Mouse (Mus musculus) MEL (cell line): Measurements from ENCODE around the gene Grn.

ENCODE experiments used
- CTCF ChIP-seq, 3 experiments: IDR thresholded peaks in 2 of 3; conservative IDR thresholded peaks in 1 of 3; 2 replicates each; pipeline ENCODE4 v1.5.1; 2011 to 2012; ENCODE audit warnings: low read length in 3 of 3, low read depth in 2 of 3, mild to moderate bottlenecking in 2 of 3, improper control_type of control experiment in 1 of 3, inconsistent platforms in 1 of 3, mixed read lengths in 1 of 3, moderate library complexity in 1 of 3; ENCODE audit not compliant: control insufficient read depth in 1 of 3, insufficient read depth in 1 of 3, poor library complexity in 1 of 3, severe bottlenecking in 1 of 3
- EP300 ChIP-seq, 2 experiments: IDR thresholded peaks; 2 replicates each; pipeline ENCODE4 v1.6.1; 2011; ENCODE audit warnings: improper control_type of control experiment in 2 of 2, low read length in 2 of 2, low read depth in 1 of 2, mild to moderate bottlenecking in 1 of 2
- GABPA ChIP-seq: IDR thresholded peaks from 2 replicates; pipeline ENCODE4 v1.6.1; 2012; ENCODE audit warnings: low read depth, mild to moderate bottlenecking, inconsistent platforms, low read length, improper control_type of control experiment, moderate library complexity
- HCFC1 ChIP-seq: IDR thresholded peaks from 2 replicates; pipeline ENCODE4 v1.6.1; 2012; ENCODE audit warnings: low read depth, mild to moderate bottlenecking, inconsistent platforms, low read length, improper control_type of control experiment, moderate library complexity
- MAX ChIP-seq: IDR thresholded peaks from 2 replicates; pipeline ENCODE4 v1.6.1; 2011; ENCODE audit warnings: low read length, improper control_type of control experiment
- POLR2AphosphoS2 ChIP-seq: IDR thresholded peaks from 2 replicates; pipeline ENCODE4 v1.6.1; 2011; ENCODE audit warnings: low read length, improper control_type of control experiment
- SIN3A ChIP-seq: IDR thresholded peaks from 2 replicates; pipeline ENCODE4 v1.6.1; 2012; ENCODE audit warnings: low read length, improper control_type of control experiment, inconsistent platforms
- UBTF ChIP-seq: IDR thresholded peaks from 2 replicates; pipeline ENCODE4 v1.6.1; 2012; ENCODE audit warnings: low read depth, mild to moderate bottlenecking, inconsistent platforms, low read length, improper control_type of control experiment, moderate library complexity, borderline replicate concordance; ENCODE audit not compliant: insufficient read depth
- ZNF384 ChIP-seq: IDR thresholded peaks from 2 replicates; pipeline ENCODE4 v1.6.1; 2012; ENCODE audit warnings: low read depth, mild to moderate bottlenecking, inconsistent platforms, low read length, improper control_type of control experiment

GRCm38 (mm10) chr11:102408888-102409794 lies 21.0 kb upstream of the Grn start:
- TF ChIP-seq ZNF384 (peak; percentile 71; the same call in 1 of the 2 replicates), UBTF (0 out of 2 replicates have a peak, but pooled peaks have one; percentile 11), EP300 (IDR thresholded peaks at IDR 0.05; ENCODE audit: low read depth in 1 of 2, low read length in 2 of 2) (peak in 1 of 2 experiments; percentile 48; a peak in 1 of 4 replicates), HCFC1 (no peak), SIN3A (no peak), GABPA (no peak), CTCF (IDR thresholded peaks at IDR 0.05 in 2 of 3, conservative IDR thresholded peaks at IDR 0.05 in 1 of 3; ENCODE audit: control insufficient read depth in 1 of 3, insufficient read depth in 1 of 3, low read depth in 2 of 3, low read length in 3 of 3, poor library complexity in 1 of 3, severe bottlenecking in 1 of 3) (no peak), POLR2AphosphoS2 (no peak), MAX (no peak)
